Mouse (Mus musculus) embryo, embryonic 10 days (tissue): ENCODE data around the gene Unc13d.
"Not testable (repeated sequence)": the region's sequence is repeated elsewhere in the genome, so short reads cannot be mapped to it uniquely, and the experiment has no call there.

ENCODE experiments used
- DNase-seq: peaks from one replicate; pipeline ENCODE4 v3.0.0-alpha.2; 2015; ENCODE audit warnings: low spot score

Gene Unc13d

DNA sequence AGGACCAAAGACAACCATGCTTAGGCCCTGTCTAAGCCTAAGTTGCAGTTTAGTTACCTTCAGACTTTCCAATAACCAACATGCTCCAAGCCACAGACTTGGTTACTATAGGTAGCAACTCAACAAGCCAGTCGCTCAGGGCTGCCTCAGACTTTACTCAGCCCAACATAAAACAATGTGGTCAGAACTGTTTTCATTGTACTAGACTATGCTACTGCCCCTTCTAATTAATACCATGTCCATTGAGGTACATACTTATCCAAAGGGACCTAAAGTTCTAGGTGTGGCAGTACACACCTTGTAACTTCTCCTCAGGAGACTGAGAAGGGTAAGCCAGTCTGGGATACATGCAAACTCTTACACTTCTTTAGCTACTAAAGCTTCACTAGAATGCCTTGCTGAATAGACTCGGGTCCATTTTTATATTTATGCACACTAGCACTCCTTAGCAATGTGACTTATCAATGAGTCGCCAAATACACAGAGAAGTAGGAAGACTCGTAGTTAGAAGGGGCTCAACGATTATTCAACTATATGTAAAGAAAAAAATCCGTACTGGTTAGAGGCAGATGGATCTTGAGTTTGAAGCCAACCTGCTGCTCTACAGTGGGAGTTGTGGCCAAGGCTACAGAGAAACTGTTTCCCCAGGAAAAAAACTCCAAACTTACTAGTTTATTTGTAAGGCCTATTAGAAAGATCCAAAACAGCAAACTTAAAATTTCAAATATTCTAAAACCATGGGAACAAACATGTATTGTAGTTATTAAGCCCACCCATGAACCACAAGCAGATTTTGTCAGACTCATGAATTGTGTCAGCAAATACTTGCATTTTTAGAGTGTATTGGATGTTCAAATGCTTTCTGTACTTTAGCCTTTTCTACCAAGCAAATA, 56.2 kb downstream of the Unc13d start:
- DNase-seq = peak; percentile 25

DNA sequence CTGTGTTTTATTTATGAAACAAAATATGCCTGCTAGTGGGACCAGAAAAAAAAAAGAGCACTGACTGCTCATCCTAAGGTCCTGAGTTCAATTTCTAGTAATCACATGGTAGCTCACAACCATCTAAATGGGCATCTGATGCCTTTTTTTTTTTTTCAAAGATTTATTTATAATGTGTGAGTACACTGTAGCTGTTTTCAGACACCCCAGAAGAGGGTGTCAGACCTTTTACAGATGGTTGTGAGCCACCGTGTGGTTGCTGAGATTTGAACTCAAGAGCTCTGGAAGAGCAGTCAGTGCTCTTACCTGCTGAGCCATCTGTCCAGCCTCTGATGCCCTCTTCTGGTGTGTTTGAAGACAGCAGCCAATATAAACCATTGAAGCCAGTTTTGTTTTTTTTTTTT, 57.2 kb downstream of the Unc13d start:
- DNase-seq = no peak

DNA sequence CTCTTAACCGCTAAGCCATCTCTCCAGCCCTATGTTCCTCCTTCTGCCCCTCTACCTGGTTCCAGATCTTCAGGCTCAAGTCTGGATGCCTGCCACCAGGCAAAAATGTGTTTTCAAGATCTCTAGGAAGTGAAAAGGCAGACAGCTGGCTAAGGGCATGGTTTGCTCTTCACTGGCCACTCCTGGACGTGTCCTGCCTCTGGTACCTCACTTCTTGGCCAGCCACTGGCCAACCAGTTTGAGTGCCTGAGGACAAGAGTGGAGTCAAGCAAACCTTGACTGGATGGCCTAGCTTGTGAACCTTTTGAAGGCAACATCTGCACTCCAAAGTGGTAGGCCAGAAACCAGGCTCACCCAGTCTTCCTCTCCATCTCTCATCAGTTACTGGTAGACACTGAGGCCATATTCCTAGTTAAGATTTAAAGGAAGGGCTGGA, 57.8 kb downstream of the Unc13d start:
- no peak for DNase-seq

DNA sequence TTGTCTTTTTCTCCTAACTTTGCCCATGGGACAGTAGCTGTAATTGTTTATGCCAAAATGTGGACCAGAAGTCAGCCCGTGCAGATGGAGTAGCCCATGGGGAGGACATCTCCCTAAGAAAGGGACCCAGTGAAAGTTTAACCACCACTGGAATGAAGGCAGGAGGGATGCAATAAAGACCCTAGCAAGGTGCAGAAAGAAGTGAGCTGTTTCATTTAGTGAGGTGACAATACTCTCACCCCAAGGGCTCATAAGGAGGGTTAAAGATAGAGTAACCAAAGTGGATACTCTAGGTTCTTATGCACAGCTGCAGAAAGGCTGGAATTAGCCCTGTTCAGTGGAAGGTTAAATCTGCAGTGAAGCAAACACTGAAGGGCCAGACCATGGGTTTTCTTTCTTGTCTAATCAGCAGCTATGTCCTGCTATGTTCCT, 58.4 kb downstream of the Unc13d start:
- no peak for DNase-seq

DNA sequence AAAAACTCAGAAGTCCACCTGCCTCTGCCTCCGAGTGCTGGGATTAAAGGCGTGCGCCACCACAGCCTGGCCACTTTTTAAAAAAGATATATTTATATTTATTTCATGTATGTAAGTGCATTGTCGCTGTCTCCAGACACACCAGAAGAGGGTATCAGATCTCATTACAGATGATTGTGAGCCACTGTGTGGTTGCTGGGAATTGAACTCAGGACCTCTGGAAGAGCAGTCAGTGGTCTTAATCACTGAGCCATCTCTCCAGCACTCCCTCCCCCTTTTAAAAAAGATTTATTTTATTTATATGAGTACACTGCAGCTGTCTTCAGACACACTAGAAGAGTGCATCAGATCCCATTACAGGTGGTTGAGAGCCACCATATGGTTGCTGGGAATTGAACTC, 58.9 kb downstream of the Unc13d start:
- DNase-seq = not testable (repeated sequence)

DNA sequence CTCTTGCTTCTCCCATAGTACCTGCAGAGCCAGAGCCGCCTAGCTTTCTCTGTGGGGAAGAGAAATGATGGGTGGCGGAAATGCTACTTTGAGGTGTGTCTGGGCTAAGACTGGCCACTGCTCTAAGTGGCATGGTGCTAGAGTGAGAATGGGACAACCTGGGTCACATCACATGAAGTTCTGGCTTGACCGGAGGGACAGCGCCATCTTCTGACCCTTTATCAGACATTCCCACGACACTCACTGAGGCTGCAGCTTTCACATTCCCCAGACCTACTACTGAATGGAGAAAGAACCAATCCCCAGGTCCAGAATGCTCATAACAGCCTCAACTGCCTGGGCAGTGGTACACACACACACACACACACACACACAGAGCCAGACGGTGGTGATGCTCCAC, 59.7 kb downstream of the Unc13d start:
- peak; percentile 84 for DNase-seq

DNA sequence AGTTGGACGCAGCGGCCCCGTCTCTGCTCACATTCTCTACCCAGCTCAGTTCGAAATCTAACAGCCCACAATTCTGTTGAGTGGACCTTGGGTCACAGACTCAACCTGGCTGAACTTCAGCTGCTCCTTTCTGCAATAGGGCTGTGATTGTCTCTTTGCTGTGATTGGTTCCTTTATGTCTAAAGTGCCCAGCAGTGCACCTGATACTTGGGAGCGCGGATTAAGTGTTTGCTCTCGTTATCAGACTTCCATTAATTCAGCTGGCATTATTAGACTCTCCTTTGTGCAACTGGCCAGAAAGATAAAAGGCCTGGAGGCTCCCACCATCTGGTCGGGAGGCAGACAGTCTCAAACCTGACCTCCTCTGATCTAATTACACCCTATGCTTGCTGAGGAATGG, 62.9 kb downstream of the Unc13d start:
- DNase-seq = no peak

DNA sequence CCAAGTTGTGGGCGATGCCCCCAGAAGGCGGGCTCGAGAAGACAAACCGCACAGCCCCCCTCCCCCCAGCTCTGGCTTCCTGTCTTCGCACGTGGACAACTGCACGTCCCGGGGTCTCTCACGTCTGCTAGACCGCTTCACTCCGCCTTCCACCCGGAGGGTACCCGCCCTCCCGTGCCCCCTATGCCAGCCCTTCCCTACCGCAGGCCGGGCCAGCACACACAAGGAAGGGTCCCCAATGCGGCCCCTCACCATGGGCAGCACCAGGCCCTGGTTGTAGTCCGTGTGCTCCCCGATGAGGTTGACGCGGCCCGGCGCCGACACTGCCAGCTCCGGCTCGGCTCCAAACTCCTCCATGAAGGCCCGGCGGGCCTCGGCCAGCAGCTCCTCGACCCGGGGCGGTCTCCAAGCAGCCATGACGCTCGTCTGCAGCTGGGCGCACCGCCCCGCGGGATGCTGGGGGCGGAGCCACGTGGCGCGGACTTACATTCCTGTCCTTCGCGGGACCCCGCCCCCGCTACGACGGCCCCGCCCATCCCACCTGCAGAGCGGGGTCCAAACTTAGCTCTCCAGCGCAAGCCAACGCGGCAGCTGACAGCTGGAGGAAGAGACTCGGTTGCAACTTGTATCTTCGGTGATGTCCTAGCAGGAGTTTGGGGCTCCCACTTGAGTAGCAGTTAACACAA, 65.4 kb downstream of the Unc13d start, which contains the start of gene Galk1:
Gene Galk1, minus strand, starts transcription at position 458 of the 686 bp plus-strand sequence.
- peak; percentile 95 for DNase-seq
